Mouse (Mus musculus): ENCODE data around the gene Dlgap4.
A peak's percentile ranks its signal among the peaks of the same experiment; 100 is the strongest.

Gene Dlgap4

GRCm38 (mm10) chr2:156663162-156663561, 49.7 kb downstream of the Dlgap4 start:
- no peak for DNase-seq

DNA sequence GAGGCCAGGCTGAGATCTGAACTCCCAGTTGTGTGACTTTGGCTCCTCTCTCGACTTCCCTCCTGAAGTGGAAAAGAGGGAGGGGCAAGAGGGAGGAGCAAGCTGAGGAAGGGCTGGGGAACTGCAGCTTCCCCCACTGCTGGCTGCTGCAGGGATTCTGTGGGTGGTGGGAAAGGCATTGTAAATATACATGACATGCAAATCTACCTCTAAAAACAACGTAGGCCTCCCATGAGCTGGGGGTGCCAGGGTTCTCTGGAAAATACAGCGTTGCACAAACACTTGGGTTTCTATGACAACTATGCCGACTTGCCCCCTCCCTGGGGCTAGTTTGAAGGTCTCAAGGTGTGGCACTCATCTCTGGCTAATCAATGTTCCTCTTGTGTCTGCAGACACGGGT, 50.9 kb downstream of the Dlgap4 start:
- no peak for DNase-seq

- DNase-seq, result no peak
Observed at GRCm38 (mm10) chr2:156664993-156665518, 51.6 kb downstream of the Dlgap4 start.

DNA sequence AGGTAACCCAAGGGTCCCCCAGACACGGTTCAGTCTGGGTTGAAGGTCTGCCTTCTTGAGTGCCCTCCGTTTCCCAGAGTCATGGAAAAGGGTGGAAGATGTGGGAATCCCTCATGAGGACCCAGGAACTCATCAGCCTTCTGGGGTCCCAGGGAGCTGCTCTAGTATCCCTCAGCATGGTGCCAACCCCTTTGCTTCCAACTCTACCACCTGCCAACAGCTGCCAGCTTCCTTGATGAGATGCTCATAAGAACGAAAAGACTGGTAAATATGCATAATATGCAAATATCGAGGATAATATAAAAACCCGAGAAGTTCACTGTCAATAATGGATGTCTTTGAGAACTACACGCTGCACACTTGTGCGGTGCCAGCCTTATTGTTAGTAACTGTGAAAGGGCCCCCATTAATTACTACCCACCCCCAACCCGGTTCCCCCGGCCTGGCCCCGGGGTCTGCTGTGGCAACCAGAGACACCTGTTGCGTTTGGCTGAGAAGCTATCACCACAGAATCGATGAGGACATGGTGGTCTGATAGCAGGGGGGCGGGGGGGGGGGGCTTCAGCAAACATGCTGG, 52.2 kb downstream of the Dlgap4 start:
- DNase-seq, result no peak

GRCm38 (mm10) chr2:156666231-156666630, 52.7 kb downstream of the Dlgap4 start:
- no peak for DNase-seq

- DNase-seq, result no peak
Observed at GRCm38 (mm10) chr2:156667290-156667689, 53.8 kb downstream of the Dlgap4 start.

DNA sequence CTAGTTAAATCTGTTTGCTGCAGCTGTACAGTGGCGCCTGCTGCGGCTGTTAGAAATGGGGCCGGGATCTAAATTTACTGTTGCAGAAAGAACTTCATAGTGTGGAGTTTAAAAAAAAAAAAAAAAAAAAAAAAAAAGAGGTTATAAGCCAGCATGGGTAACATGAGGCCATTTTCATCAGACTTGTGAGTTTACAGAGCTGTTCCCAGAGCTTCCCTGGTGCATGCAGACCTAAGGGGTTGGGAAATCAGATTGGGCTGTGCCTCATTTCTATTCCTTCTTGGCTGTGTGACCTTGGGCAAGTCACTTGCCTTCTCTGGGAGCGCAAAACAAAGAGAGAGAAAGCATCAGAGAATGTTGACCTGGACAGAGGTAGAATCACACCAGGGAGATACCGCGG, 55.1 kb downstream of the Dlgap4 start:
- DNase-seq, result no peak

- DNase-seq, result no peak
Observed at GRCm38 (mm10) chr2:156673307-156673706, 59.8 kb downstream of the Dlgap4 start.

DNA sequence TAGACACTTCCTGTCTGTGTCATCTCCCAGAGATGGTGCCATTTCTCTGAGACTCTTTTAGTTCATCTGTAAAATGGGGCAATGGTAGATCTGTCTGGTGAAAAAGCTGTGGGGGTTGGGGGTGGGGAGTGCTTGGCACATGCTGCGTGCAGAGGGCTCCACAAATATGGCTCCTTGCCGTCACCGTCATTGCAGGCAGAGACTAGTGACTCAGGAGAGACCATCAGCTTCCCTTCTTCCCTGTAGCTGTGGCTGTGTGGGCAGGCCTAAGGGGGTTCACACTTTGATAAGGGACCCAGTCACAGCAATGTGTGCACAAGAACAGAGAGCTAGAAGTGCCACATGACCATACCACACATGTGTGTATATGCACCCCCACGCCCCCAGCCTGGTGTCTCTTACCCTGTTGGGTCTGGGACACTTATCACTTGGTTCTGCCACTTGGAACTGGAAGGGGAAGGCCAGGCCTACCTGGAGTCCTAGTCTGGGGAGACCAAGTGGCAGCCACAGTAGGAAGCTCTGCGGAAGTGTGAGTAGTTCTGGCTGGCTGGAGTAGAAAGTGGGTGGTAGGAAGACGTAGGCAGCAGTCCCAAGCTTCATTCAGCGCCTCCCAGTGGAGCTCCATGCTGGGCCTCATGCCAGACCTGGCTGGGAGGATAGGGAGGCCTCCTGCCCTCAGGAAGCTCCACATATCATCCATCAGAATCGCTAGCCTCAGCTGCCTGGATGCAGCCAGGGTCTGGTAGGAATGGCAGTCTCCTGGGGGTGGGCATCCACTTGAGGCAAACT, 60.6 kb downstream of the Dlgap4 start:
- no peak for DNase-seq

DNA sequence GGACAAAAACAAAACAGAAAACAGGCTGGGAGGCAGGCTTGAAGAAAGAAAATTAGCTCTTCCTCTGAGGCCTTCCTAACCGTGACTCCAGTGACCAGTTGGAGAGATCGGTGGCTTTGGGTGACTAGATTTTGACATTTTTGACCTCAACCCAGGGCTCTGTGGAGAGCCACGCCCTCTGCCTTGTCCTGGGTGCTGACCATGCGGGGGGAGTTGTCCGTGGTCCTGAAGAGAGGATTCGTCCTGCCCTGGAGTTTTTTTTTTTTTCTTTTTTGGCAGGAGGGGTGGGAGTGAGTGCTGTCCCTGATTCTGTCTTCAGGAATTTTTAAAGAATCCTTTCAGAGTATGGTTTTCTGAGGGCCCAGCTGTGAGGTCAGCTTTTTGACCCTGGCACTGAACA, 63.4 kb downstream of the Dlgap4 start:
- DNase-seq, result no peak

GRCm38 (mm10) chr2:156678112-156678511, 64.6 kb downstream of the Dlgap4 start:
- DNase-seq, result no peak

DNA sequence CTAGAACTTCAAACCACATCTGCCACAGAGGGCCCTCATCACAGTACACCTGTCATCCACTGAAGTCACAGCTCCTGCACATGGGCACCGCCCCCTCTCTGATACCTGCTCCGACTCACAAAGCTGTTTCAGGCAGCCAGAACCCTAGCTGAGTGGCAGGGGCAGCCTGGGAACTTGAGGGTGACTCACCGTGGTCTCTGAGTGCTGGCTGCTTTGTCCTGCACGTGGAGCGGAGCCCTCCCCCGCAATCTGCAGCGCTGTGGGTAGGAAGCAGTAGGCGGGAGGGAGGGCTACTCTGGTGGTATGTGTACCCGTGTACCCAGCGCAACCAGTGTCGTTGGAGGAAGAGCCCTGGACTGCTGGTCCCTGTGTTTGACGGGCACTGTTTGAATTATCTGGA, 69.5 kb downstream of the Dlgap4 start:
- DNase-seq, result no peak

GRCm38 (mm10) chr2:156685999-156686398, 72.5 kb downstream of the Dlgap4 start:
- DNase-seq, result no peak

- DNase-seq, result no peak
Observed at GRCm38 (mm10) chr2:156686754-156687153, 73.2 kb downstream of the Dlgap4 start.

GRCm38 (mm10) chr2:156688604-156689003, 75.1 kb downstream of the Dlgap4 start:
- no peak for DNase-seq

DNA sequence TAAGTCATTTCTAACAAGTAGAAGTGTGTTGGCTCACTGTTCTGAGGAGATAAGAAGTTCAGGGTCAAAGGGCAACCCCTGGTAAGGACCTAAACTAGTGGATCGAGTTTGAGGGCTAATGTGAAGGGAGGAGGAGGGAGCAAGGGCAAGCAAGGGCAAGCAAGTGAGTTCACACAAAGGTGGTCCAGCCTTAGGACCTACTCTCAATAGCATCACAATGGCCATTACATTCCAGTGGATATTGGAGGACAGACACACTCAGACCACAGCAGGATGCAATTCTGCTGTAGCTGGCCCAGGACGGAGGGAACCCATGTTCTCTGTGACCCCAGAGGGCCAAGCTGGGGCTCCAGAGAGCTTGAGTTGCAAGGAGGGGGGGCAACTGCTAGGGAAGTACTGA, 77.3 kb downstream of the Dlgap4 start:
- DNase-seq, result no peak

- no peak for DNase-seq
Observed at GRCm38 (mm10) chr2:156691746-156692145, 78.2 kb downstream of the Dlgap4 start.

DNA sequence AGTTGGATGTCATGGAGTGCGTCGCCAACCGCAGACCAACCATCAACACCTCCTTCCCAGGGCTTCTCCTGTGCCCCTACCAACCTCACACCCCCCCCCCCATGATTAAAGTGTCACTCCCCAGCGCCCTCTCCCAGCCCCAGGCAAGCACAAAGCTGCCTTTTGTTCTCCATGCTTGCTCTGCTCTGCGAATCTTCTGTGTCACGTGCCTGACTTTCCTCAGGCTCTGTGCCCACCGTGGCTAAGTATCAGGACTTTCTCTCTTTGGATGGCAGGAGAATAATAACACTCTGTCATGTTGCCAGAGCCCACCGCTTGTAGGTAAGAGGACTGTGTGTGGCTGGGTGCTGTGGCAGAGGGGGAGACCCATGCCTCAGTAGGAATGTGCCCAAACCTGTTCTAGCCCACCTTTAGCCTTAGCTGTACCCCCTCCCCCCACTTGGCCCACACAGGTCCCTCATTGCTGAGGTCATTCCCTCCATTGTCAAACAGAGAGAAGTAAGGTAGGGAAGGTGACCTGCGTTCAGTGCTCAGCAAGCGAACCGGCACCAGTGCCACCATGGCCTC, 79.8 kb downstream of the Dlgap4 start:
- DNase-seq, result no peak

GRCm38 (mm10) chr2:156697261-156697660, 83.8 kb downstream of the Dlgap4 start:
- no peak for DNase-seq

DNA sequence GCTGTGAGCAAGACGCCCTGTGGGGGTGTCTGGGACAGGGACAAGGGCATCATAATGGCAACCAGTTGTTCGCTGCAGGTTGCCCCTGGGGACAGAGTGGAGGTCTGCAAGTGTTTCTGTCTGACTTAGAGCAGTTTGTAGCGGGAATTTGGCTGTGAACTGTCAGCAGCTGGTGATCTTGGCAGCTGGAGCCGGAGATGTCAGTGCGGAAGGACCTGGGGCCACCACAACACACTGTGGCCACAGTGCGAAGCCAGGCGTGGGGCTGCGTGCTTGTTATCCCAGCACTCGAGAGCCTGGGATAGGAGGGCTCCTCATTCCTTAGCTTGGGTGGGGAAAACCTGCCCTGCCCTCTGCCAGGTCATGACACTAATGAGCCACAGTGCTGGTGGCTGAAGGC, 84.7 kb downstream of the Dlgap4 start:
- no peak for DNase-seq

DNA sequence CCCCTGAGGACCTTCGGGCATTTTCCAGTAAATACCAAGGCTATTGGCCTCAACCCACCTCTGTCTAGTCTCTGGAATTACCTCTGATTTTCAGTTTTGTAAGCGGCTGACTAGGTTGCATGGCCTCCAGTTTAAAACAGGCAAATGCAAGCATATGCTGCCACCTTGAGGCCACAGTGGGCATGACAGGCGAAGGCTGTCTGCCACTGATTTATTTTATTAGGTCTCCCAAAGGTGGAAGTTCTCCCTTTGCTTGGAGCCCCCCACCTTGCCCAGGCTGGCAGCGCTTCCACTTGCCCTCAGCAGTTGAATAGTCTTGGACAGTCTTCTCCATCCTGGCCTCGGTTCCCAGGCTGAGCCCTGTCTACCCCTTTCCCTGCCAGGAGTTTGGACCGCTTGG, 92.0 kb downstream of the Dlgap4 start:
- peak; percentile 67 to 73 for DNase-seq

GRCm38 (mm10) chr2:156716683-156717082, 103.2 kb downstream of the Dlgap4 start:
- no peak for DNase-seq

- peak; percentile 81 to 87 for DNase-seq
Observed at GRCm38 (mm10) chr2:156717320-156718281, 104.1 kb downstream of the Dlgap4 start.

All from lung, adult 18-20 months (tissue).